14 mouse cellular contexts compared by ENCODE assay signal in the genomic region with DNA sequence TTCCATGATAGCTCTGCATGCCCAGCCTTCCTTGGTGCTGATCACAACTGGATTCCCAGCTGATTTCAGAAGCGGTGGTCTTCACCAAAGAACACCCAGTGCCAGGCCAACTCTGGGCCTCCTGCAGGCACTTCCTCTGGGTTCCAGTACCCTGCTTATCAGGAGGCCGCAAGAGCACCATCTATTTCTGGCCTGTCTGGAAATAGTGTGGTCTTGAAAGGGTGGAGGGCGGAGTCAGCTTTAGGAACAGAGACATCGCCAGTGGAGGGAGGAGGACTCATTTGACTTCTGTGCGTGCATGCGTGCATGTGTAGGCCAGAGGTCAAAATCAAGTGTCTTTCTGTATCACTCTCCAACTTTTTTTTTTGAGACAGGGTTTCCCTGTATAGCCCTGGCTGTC. TPM values are rescaled to one million over a fixed set of nuclear protein-coding genes. Genes with fewer than 3 reads are reported as not detected.
DNase-seq lines count a peak whose midpoint lies in the region; ATAC-seq and TF ChIP-seq lines count a peak whose summit lies in the region.
"Had no signal": no experiment of that assay in that cellular context is flagged by ENCODE, and none has a peak within 500 bp of the region (broad histone marks: within the 10 kb centered on the region; RNA-seq: fewer than 3 reads in every experiment).

No protein-coding gene starts in this region.

- peak overlapping the region; percentile 45 for H3K4me2 ChIP-seq in liver, embryonic 11.5 days
- no peak overlapping the region for H3K4me2 ChIP-seq in hindbrain, embryonic 11.5 days (replicated peaks; ENCODE audit: low read depth, low read length)
- H3K4me2 ChIP-seq: forebrain, embryonic 13.5 days; stomach, embryonic 15.5 days had no signal

- TF ChIP-seq CTCF in spleen, adult 2 months (IDR thresholded peaks at IDR 0.05; ENCODE audit: extremely low read depth, insufficient read depth, insufficient read length, insufficient replicate concordance): no peak

- no peaks in the 10 kb centered on the region for H3K36me3 ChIP-seq in spleen, adult 2 months (ENCODE audit: control insufficient read depth, insufficient read depth, low read length)
- H3K36me3 ChIP-seq in liver, embryonic 11.5 days (ENCODE audit: control insufficient read depth, insufficient read depth, low read length): no peaks in the 10 kb centered on the region
- no peaks in the 10 kb centered on the region for H3K36me3 ChIP-seq in splenic B cell, adult 2 months (ENCODE audit: control insufficient read depth, insufficient read depth, low read length, poor library complexity, severe bottlenecking)
- H3K36me3 ChIP-seq in hindbrain, embryonic 11.5 days (ENCODE audit: control insufficient read depth, insufficient read depth, low read length): no peaks in the 10 kb centered on the region
- H3K36me3 ChIP-seq: embryonic facial prominence, embryonic 10.5 days; stomach, embryonic 15.5 days had no signal

- H3K9me3 ChIP-seq in liver, embryonic 11.5 days (ENCODE audit: control insufficient read depth, low read length): no peaks in the 10 kb centered on the region
- no peaks in the 10 kb centered on the region for H3K9me3 ChIP-seq in hindbrain, embryonic 11.5 days (ENCODE audit: control insufficient read depth, low read length)
- H3K9me3 ChIP-seq: embryonic facial prominence, embryonic 10.5 days; forebrain, embryonic 13.5 days; stomach, embryonic 15.5 days had no signal

- DNase-seq in spleen, adult 2 months (ENCODE audit: low read depth in 1 of 2, low spot score in 2 of 2): peak in 1 of 2 experiments; percentile 38
- no peak for DNase-seq in spleen, postnatal 14 days (ENCODE audit: low spot score in 2 of 2)
- DNase-seq in heart, adult 9 months (ENCODE audit: low spot score in 2 of 2): peak; percentile 13 to 25
- DNase-seq in liver, embryonic 11.5 days (ENCODE audit: low spot score): peak; percentile 57
- DNase-seq in splenic B cell, adult 2 months (ENCODE audit: low read depth, low spot score): peak; percentile 68
- no peak for DNase-seq in thymus, postnatal 14 days
- DNase-seq in kidney, adult 11 months: no peak
- no peak for DNase-seq in hindbrain, embryonic 11.5 days (ENCODE audit: low spot score)
- DNase-seq: cerebellum, adult 18-20 months; kidney, adult 8-10 months; lung, adult 18-20 months had no signal

- 18% methylated on average over 6 of the region's 6 CpGs for WGBS in spleen, adult 2 months
- 25% methylated on average over 6 of the region's 6 CpGs for WGBS in liver, embryonic 11.5 days
- WGBS in hindbrain, embryonic 11.5 days: 78% methylated on average over 6 of the region's 6 CpGs

- TF ChIP-seq POLR2A in spleen, adult 2 months (IDR thresholded peaks at IDR 0.05; ENCODE audit: low read depth, low read length): no peak

- peak overlapping the region; percentile 53 for H3K27ac ChIP-seq in spleen, adult 2 months (ENCODE audit: insufficient read depth, low read length)
- peak overlapping the region; percentile 53; the same call in 1 of the 2 replicates for H3K27ac ChIP-seq in liver, embryonic 11.5 days (ENCODE audit: low read depth, low read length)
- no peak overlapping the region for H3K27ac ChIP-seq in hindbrain, embryonic 11.5 days (ENCODE audit: low read depth, low read length)
- H3K27ac ChIP-seq: embryonic facial prominence, embryonic 10.5 days; forebrain, embryonic 13.5 days; stomach, embryonic 15.5 days had no signal

- H3K9ac ChIP-seq in liver, embryonic 11.5 days (ENCODE audit: low read depth, low read length): no peak overlapping the region
- H3K9ac ChIP-seq in hindbrain, embryonic 11.5 days (ENCODE audit: low read depth, low read length): no peak overlapping the region
- H3K9ac ChIP-seq: forebrain, embryonic 13.5 days; stomach, embryonic 15.5 days had no signal

- peak; percentile 78 for ATAC-seq in liver, embryonic 11.5 days (replicated peaks; ENCODE audit: low FRiP score)
- ATAC-seq in hindbrain, embryonic 11.5 days (ENCODE audit: low FRiP score): no peak
- ATAC-seq: forebrain, embryonic 13.5 days had no signal

- H3K4me3 ChIP-seq in spleen, adult 2 months (ENCODE audit: extremely low read depth, insufficient read depth, insufficient read length): no peak overlapping the region
- no peak overlapping the region for H3K4me3 ChIP-seq in liver, embryonic 11.5 days (ENCODE audit: low read depth, low read length)
- H3K4me3 ChIP-seq in hindbrain, embryonic 11.5 days (ENCODE audit: low read depth, low read length): no peak overlapping the region
- H3K4me3 ChIP-seq: embryonic facial prominence, embryonic 10.5 days; forebrain, embryonic 13.5 days; stomach, embryonic 15.5 days had no signal

- peaks cover 48% of the 10 kb centered on the region; the same call in 1 of the 2 replicates for H3K4me1 ChIP-seq in spleen, adult 2 months (ENCODE audit: control insufficient read depth, insufficient read depth, insufficient read length)
- peaks cover 21% of the 10 kb centered on the region for H3K4me1 ChIP-seq in liver, embryonic 11.5 days (replicated peaks; ENCODE audit: control insufficient read depth, insufficient read depth, low read length)
- no peaks in the 10 kb centered on the region for H3K4me1 ChIP-seq in hindbrain, embryonic 11.5 days (replicated peaks; ENCODE audit: control insufficient read depth, insufficient read depth, low read length)
- H3K4me1 ChIP-seq: embryonic facial prominence, embryonic 10.5 days; forebrain, embryonic 13.5 days; stomach, embryonic 15.5 days had no signal

- no peaks in the 10 kb centered on the region for H3K27me3 ChIP-seq in spleen, adult 2 months (ENCODE audit: control insufficient read depth, insufficient read depth, low read length)
- H3K27me3 ChIP-seq in liver, embryonic 11.5 days (replicated peaks; ENCODE audit: control insufficient read depth, insufficient read depth, low read length): no peaks in the 10 kb centered on the region
- no peaks in the 10 kb centered on the region for H3K27me3 ChIP-seq in splenic B cell, adult 2 months (ENCODE audit: control insufficient read depth, insufficient read depth, low read length, poor library complexity, severe bottlenecking)
- H3K27me3 ChIP-seq in hindbrain, embryonic 11.5 days (ENCODE audit: control insufficient read depth, insufficient read depth, low read length): no peaks in the 10 kb centered on the region
- H3K27me3 ChIP-seq: forebrain, embryonic 13.5 days; stomach, embryonic 15.5 days had no signal

RNA-seq across cellular contexts. Expression of a gene that starts 45.7 kb away (rescaled TPM):
- 51.1 and 65.9 TPM in 2 replicates for polyA plus RNA-seq in spleen, adult 2 months (2012; rRNA removed)
- polyA plus RNA-seq in liver, embryonic 11.5 days (2014; fragmentation: Nextera tagmentation; extraction: Ambion mirVana): 14.8 and 17.4 TPM in 2 replicates
- 1.8 TPM in 2 replicates for polyA plus RNA-seq in hindbrain, embryonic 11.5 days (2014; fragmentation: Nextera tagmentation; extraction: Ambion mirVana)

Comparison
In these comparisons a context has a peak if more than half of its experiments do, and no peak if none do; other contexts are left out.
1. DNase-seq: peak in heart, adult 9 months (2 of 2), liver, embryonic 11.5 days (single experiment) and splenic B cell, adult 2 months (single experiment); none in spleen, postnatal 14 days (0 of 2), thymus, postnatal 14 days (single experiment), kidney, adult 11 months (single experiment) and hindbrain, embryonic 11.5 days (single experiment).